Mouse (Mus musculus): ENCODE results near the gene Pbx2. TPM values are rescaled to one million over a fixed set of nuclear protein-coding genes. Genes with fewer than 3 reads are reported as not detected.

The Pbx2 gene
- total RNA-seq, 2 experiments from 2014 or later, result 66.9 to 69.5 TPM

DNA sequence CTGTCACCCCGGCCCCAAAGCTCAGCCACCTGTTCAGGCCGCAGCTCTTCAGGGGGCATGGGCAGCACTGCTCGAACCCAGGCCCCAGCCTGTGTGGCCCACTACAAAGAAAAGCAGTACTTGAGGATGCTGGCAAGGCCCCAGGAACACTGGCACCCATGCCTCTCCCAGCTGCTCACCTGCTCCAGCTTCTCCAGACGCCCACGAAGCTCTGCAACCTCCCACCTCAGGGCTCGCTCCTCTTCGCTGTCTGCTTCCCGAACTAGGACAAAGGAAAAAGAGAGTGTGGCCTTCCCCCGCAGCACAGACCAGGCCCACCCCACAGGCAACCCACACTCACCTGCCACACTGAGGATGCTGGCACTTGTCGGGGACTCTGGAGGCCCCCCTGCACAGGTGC is 22.8 kb downstream of the Pbx2 start:
- TF ChIP-seq CTCF (conservative IDR thresholded peaks at IDR 0.05), result no peak
- H3K4me3 ChIP-seq, result no peak overlapping the region
- no peak overlapping the region for H3K27ac ChIP-seq
- no peak for DNase-seq (ENCODE audit: low spot score in 2 of 2)

DNA sequence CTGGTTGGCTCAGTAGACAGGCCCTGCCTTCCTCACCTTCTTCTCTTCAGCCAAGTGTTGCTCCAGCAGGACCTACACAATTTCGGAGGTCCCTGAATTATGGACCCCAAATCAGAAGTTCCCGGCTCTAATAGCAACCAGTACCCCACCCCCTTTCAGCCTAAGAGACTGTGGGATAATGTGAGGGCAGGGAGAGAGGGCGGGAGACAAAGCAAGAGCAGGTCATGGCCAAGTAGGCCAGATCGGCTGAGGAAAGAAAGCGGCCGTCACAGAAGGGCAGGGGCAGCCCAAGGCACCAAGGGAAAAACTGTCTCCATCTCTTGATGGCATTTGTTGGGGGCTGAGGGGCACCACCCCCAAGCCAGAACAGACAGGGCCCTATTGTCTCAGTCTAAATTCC is 24.8 kb downstream of the Pbx2 start, which contains the start of gene Egfl8:
Gene Egfl8 (minus strand): TSS at position 101 of the 400 bp plus-strand sequence.
- H3K4me3 ChIP-seq, result no peak within 1 kb of the TSS
- DNase-seq (ENCODE audit: low spot score in 2 of 2), result no peak
- H3K27ac ChIP-seq, result peak within 1 kb of the TSS; percentile 58; the same call in 1 of the 2 replicates
- no peak for TF ChIP-seq CTCF (conservative IDR thresholded peaks at IDR 0.05)

DNA sequence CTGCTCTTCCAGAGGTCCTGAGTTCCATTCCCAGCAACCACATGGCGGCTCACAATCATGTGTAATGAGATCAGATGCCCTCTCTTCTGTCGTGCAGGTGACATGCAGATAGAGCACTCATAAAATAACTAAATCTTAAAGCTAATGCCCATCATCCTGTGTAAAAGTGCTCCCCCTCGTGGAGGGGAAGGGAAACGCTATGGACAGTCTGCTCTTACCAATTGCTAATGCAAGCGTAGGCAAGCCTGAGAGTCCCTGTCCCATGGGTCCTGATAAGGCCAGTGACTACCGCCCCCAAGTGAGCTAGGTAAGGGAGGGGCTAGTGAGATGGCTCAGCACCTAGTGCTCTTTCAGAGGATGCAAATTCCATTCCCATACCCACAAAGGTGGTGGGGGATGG is 27.9 kb downstream of the Pbx2 start:
- Histone ChIP-seq H3K4me3 (no peak overlapping the region), H3K27ac (no peak overlapping the region)
- TF ChIP-seq CTCF (conservative IDR thresholded peaks at IDR 0.05), result peak; percentile 94; the same call in 1 of the 2 replicates
- DNase-seq (ENCODE audit: low spot score in 2 of 2), result peak; percentile 72 to 80

DNA sequence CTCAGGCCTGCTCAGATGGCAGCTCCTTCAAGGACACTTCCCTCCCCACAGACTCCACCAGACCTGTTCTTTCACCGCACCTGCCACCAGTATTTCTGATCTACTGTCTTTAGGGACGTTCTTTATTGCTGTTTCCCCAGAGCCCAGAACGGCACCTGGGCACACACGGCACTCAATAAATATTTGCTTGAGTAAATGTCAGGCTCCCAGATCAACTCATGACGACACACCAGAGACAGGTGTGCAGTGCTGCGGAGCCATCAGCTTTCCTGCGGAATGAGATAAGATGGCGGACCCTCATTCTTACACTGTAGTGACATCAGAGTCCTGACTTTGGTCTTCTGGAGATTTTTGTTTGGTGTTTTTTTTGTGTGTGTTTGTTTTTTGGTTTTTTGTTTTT is 29.9 kb downstream of the Pbx2 start:
- no peak overlapping the region for H3K27ac ChIP-seq
- no peak overlapping the region for H3K4me3 ChIP-seq
- no peak for TF ChIP-seq CTCF (conservative IDR thresholded peaks at IDR 0.05)
- DNase-seq (ENCODE audit: low spot score in 2 of 2), result no peak

DNA sequence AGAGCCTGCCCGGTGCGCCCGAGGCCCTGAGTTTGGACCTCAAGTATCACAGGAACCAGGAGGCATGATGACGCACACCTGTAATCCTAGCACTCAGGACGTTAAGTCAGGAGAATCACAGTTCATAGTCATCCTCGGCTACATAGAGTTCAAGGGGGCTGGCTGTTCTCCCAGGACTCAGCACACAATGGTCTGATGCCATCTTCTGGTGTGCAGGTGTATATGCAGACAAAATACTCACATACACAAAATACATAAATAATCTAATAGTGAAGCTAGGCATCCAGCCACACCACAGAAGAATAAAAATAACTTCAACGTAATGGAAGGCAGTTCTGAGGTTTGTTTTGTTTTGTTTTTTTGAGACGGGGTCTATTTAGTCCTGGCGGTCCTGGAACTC is 32.1 kb downstream of the Pbx2 start:
- Histone ChIP-seq H3K27ac (no peak overlapping the region), H3K4me3 (no peak overlapping the region)
- TF ChIP-seq CTCF (conservative IDR thresholded peaks at IDR 0.05), result peak; percentile 63
- DNase-seq (ENCODE audit: low spot score in 2 of 2), result no peak

DNA sequence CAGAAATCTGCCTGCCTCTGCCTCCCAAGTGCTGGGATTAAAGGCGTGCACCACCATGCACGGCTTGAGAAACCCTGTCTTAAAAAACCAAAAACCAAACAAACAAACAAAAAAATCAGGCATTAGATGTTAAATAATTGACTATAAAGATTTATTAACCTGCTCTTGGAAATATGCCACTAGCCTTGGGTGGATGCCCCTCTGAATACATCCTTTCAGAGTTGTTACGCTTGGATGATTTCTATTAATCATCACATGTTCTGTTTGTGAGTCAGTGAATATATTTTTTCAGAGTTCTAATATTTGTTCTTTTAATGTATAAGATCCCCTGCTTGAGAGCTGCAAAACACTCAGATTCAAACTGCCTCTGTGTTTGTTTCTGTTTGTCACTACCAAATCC is 33.9 kb downstream of the Pbx2 start:
- no peak for TF ChIP-seq CTCF (conservative IDR thresholded peaks at IDR 0.05)
- no peak for DNase-seq (ENCODE audit: low spot score in 2 of 2)
- H3K4me3 ChIP-seq, result no peak overlapping the region
- no peak overlapping the region for H3K27ac ChIP-seq

DNA sequence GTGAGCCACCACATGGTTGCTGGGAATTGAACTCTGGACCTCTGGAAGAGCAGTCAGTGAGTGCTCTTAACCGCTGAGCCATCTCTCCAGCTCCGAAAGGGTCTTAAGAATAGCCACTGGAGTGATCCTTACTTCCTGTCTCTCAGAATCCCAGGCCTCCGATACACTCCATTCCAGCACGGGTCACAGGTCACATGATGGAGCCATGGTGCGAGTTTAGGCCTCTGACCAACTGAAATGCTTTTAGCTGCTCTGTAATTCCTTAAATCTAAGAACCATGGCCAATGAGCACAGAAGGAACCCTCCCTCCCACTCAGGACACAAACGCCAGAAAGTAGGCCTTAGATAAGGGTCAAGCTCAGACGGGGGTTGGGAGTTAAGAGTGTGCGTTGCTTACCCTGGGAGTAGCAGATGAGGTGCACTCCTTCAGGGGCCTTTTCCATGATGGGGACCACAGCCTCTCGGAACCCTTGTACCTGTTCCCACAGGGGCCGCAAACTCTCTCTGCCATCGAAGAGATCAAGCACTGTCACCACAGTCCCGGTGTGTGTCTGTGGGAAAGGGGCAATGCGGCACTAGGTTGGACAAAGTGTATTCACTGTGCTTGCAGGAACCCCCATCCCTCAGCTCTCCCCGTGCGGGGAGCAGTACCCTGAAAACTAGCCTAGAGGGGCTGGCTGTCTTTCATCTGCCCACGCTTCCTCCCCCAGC is 35.2 kb downstream of the Pbx2 start:
- DNase-seq (ENCODE audit: low spot score in 2 of 2), result no peak
- TF ChIP-seq CTCF (conservative IDR thresholded peaks at IDR 0.05), result no peak
- Histone ChIP-seq H3K4me3 (peak overlapping the region; percentile 67), H3K27ac (peak overlapping the region; percentile 99)

DNA sequence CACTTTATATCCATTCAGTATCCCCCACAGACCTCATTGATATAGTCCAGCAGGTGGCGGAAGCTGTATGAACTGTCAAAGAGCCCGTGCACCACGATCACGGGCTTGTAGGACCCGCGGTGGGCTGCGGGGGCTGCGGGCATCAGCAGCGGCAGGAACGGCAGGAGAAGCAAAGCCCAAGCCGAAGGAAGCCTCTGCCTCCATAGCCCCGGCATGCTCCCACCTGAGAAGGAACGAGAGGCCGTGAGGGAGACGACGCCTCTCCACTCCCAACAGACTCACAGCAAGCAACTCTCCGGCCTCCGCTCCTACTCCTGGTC is 35.7 kb downstream of the Pbx2 start:
- H3K27ac ChIP-seq, result peak overlapping the region; percentile 99
- TF ChIP-seq CTCF (conservative IDR thresholded peaks at IDR 0.05), result peak; percentile 71
- no peak for DNase-seq (ENCODE audit: low spot score in 2 of 2)
- peak overlapping the region; percentile 67 for H3K4me3 ChIP-seq

DNA sequence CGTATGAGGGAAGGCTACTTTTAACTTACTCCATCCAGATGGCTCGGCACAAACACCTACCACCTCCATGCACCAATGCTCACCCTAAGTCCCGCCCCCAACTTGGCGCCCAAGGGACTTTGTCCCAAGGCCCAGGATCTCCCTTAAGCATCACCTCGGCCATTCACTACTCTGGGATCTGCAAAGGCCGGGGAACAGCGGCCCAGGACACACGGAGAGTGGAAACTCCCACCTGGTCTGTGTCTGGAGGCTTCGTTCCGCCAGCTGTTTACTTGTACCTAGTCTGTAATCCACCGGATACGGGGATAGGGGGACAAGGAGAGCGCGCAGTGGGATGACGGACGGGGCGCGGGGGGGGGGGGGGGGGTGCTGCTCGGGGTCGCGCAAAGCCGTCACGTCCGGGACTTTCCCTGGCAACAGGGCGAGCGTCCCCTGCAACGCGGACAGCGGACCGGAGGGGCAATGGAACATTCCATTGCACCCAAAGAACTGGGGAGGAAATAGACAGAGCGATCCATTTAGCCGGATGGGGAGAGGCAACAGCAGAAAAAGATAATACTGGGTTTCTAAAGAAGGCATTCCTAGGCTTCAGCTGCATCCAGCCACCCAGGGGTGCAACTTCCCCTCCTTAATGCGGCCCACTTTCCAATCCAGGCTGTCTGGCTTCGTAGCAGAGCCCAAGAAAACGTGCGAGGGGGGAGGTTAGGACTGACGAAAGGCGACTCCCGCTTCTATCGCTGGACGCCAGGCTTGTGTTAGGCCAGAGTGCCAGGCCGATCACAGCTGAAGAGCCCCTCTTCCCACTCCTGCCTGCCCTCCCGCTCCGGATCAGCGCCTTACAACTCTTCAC is 36.3 kb downstream of the Pbx2 start:
- peak overlapping the region; percentile 99 for H3K27ac ChIP-seq
- TF ChIP-seq CTCF (conservative IDR thresholded peaks at IDR 0.05), result no peak
- H3K4me3 ChIP-seq, result peak overlapping the region; percentile 67
- DNase-seq (ENCODE audit: low spot score in 2 of 2), result peak; percentile 87 to 92

DNA sequence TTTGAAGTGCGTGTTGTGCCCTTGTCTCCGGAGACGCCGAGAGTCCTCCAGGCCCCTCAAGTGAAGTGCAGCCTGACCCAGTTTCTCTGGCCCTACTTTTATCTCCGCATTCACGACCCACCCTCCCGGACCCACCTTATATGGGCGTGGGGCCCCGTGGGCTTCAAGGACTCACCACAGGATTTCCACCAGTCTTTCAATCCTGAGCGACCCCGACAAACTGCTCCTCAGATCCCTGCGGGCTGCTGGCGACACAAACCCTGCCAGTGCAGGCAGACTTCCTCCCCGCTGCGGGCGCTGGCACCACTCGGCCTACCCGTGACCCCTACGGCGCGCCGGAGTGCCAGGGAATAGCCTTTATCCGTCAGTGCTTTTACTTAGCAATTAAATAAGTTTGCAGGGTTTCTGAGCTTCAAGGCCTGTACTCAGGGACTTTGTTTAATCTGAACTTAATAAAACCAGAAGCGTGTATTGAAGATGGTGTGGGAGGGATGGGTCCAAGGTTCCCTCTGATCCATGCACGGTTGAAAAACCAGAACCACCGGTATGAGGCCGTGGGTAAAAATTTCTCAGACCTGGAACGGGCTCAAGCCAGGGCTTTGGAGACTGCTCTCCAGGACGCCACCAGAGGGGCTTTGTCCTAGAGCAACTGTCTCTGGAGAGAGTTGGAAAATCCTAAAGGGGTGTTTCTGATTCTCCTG is 37.0 kb downstream of the Pbx2 start, which contains the start of gene Ppt2:
Gene Ppt2 (minus strand): TSS at position 568 of the 701 bp plus-strand sequence.
- Histone ChIP-seq H3K27ac (peak within 1 kb of the TSS; percentile 99), H3K4me3 (peak within 1 kb of the TSS; percentile 67)
- TF ChIP-seq CTCF (conservative IDR thresholded peaks at IDR 0.05), result no peak
- no peak for DNase-seq (ENCODE audit: low spot score in 2 of 2)

DNA sequence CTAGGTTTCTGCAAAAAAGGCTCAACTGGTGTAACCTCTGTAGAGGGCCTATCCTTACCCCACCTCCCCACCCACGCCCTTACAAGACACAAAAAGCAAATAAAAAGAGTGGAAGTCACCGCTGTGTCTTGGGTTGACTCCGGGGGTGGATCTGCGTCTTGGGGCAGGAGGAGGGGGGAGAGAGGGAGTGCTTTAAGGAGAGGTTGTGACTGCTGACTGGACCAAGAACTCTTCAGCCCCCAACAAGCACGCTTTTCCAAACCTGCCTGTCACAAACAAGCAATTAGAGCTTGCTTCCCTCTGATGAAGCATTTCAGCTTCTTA is 37.5 kb downstream of the Pbx2 start:
- DNase-seq (ENCODE audit: low spot score in 2 of 2), result no peak
- H3K27ac ChIP-seq, result peak overlapping the region; percentile 99
- no peak for TF ChIP-seq CTCF (conservative IDR thresholded peaks at IDR 0.05)
- H3K4me3 ChIP-seq, result peak overlapping the region; percentile 67

DNA sequence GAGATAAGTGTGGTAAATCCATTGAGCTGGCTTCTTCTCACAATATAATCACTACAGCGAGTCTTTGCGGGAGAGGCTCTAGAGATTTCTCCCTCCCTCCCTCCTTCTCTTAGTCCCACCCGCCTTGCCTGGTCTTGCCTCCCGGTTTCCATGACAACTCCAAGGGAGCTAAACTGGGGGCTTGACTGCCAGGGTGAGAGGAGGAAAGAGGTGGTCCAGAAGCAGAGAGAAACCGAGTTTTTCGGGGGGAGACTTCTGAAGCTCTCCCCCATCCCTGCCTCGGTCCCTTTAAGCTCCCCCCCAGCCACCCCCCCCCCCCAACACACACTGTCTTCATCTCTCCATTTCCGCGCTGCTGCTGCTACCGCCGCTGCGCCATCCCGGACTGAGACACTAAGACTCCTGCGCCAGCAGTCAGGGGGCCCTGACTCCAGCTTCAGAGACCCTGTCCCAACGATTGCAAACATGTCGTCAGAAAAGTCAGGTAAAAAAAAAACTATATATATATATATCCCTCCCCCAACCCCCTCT is 38.2 kb downstream of the Pbx2 start, which contains the start of gene Prrt1:
Gene Prrt1 (plus strand): TSS at position 313 of the 531 bp plus-strand sequence.
- TF ChIP-seq CTCF (conservative IDR thresholded peaks at IDR 0.05), result no peak
- peak within 1 kb of the TSS; percentile 67 for H3K4me3 ChIP-seq
- peak; percentile 66 to 90 for DNase-seq (ENCODE audit: low spot score in 2 of 2)
- H3K27ac ChIP-seq, result peak within 1 kb of the TSS; percentile 99
